Mouse (Mus musculus): ENCODE measurements at regions not wholly inside any gene's neighbourhood (a gene's known extent, or its start where the extent isn't known, plus 50 kb on each side); places are given as distances from the start of the nearest gene placed in this dataset.

GRCm38 (mm10) chr8:26750120-26750519 lies 227.0 kb upstream of the Zfp703 start:
- H3K4me2 ChIP-seq (replicated peaks; ENCODE audit: low read depth, low read length) = no peak overlapping the region
- no peaks in the 10 kb centered on the region for H3K36me3 ChIP-seq (ENCODE audit: control insufficient read depth, insufficient read depth, low read length)
- 94% methylated on average over 1 of the region's 1 CpGs for WGBS
- H3K27ac ChIP-seq (ENCODE audit: low read length) = no peak overlapping the region
- no peaks in the 10 kb centered on the region for H3K27me3 ChIP-seq (ENCODE audit: control insufficient read depth, insufficient read depth, low read length)
- H3K9me3 ChIP-seq (ENCODE audit: control insufficient read depth, low read depth, low read length) = no peaks in the 10 kb centered on the region
- no peak overlapping the region for H3K4me3 ChIP-seq (ENCODE audit: low read depth, low read length)
- 0 out of 2 replicates have a peak, but pooled peaks cover 11% of the 10 kb centered on the region for H3K4me1 ChIP-seq (ENCODE audit: control insufficient read depth, insufficient read depth, low read length)
- no peak overlapping the region for H3K9ac ChIP-seq (replicated peaks; ENCODE audit: low read depth, low read length)
- no peak for ATAC-seq (ENCODE audit: insufficient number of reproducible peaks, insufficient read depth, low FRiP score, low read depth)

- Histone ChIP-seq H3K27ac (ENCODE audit: low read length) (no peak overlapping the region), H3K27me3 (ENCODE audit: control insufficient read depth, insufficient read depth, low read length) (no peaks in the 10 kb centered on the region), H3K4me2 (replicated peaks; ENCODE audit: low read depth, low read length) (no peak overlapping the region), H3K36me3 (ENCODE audit: control insufficient read depth, insufficient read depth, low read length) (no peaks in the 10 kb centered on the region), H3K9me3 (ENCODE audit: control insufficient read depth, low read depth, low read length) (no peaks in the 10 kb centered on the region), H3K4me3 (ENCODE audit: low read depth, low read length) (no peak overlapping the region), H3K9ac (replicated peaks; ENCODE audit: low read depth, low read length) (no peak overlapping the region), H3K4me1 (ENCODE audit: control insufficient read depth, insufficient read depth, low read length) (0 out of 2 replicates have a peak, but pooled peaks cover 11% of the 10 kb centered on the region)
- 94% methylated on average over 5 of the region's 5 CpGs for WGBS
- no peak for ATAC-seq (ENCODE audit: insufficient number of reproducible peaks, insufficient read depth, low FRiP score, low read depth)
Measured at GRCm38 (mm10) chr8:26751651-26752050, 225.5 kb upstream of the Zfp703 start.

GRCm38 (mm10) chr8:26756452-26756851 lies 220.7 kb upstream of the Zfp703 start:
- H3K4me3 ChIP-seq (ENCODE audit: low read depth, low read length) = no peak overlapping the region
- no peaks in the 10 kb centered on the region for H3K36me3 ChIP-seq (ENCODE audit: control insufficient read depth, insufficient read depth, low read length)
- H3K4me1 ChIP-seq (ENCODE audit: control insufficient read depth, insufficient read depth, low read length) = no peaks in the 10 kb centered on the region
- H3K27ac ChIP-seq (ENCODE audit: low read length) = no peak overlapping the region
- no peaks in the 10 kb centered on the region for H3K27me3 ChIP-seq (ENCODE audit: control insufficient read depth, insufficient read depth, low read length)
- no peak overlapping the region for H3K4me2 ChIP-seq (replicated peaks; ENCODE audit: low read depth, low read length)
- peaks cover 5% of the 10 kb centered on the region; the same call in 1 of the 2 replicates for H3K9me3 ChIP-seq (ENCODE audit: control insufficient read depth, low read depth, low read length)
- no peak for ATAC-seq (ENCODE audit: insufficient number of reproducible peaks, insufficient read depth, low FRiP score, low read depth)
- H3K9ac ChIP-seq (replicated peaks; ENCODE audit: low read depth, low read length) = no peak overlapping the region
- 63% methylated on average over 2 of the region's 2 CpGs for WGBS

GRCm38 (mm10) chr8:26760726-26761125 lies 216.4 kb upstream of the Zfp703 start:
- Histone ChIP-seq H3K36me3 (ENCODE audit: control insufficient read depth, insufficient read depth, low read length) (no peaks in the 10 kb centered on the region), H3K27me3 (ENCODE audit: control insufficient read depth, insufficient read depth, low read length) (no peaks in the 10 kb centered on the region), H3K4me1 (ENCODE audit: control insufficient read depth, insufficient read depth, low read length) (no peaks in the 10 kb centered on the region), H3K9me3 (ENCODE audit: control insufficient read depth, low read depth, low read length) (peaks cover 8% of the 10 kb centered on the region; the same call in 1 of the 2 replicates), H3K4me3 (ENCODE audit: low read depth, low read length) (no peak overlapping the region), H3K27ac (ENCODE audit: low read length) (no peak overlapping the region), H3K4me2 (replicated peaks; ENCODE audit: low read depth, low read length) (no peak overlapping the region), H3K9ac (replicated peaks; ENCODE audit: low read depth, low read length) (no peak overlapping the region)
- WGBS = 97% methylated on average over 1 of the region's 1 CpGs
- no peak for ATAC-seq (ENCODE audit: insufficient number of reproducible peaks, insufficient read depth, low FRiP score, low read depth)

- H3K4me3 ChIP-seq (ENCODE audit: low read depth, low read length) = no peak overlapping the region
- H3K36me3 ChIP-seq (ENCODE audit: control insufficient read depth, insufficient read depth, low read length) = no peaks in the 10 kb centered on the region
- H3K27ac ChIP-seq (ENCODE audit: low read length) = no peak overlapping the region
- peaks cover 8% of the 10 kb centered on the region; the same call in 1 of the 2 replicates for H3K9me3 ChIP-seq (ENCODE audit: control insufficient read depth, low read depth, low read length)
- ATAC-seq (ENCODE audit: insufficient number of reproducible peaks, insufficient read depth, low FRiP score, low read depth) = peak; percentile 35; the same call in 1 of the 2 replicates
- 48% methylated on average over 16 of the region's 16 CpGs for WGBS
- H3K27me3 ChIP-seq (ENCODE audit: control insufficient read depth, insufficient read depth, low read length) = no peaks in the 10 kb centered on the region
- no peak overlapping the region for H3K4me2 ChIP-seq (replicated peaks; ENCODE audit: low read depth, low read length)
- H3K4me1 ChIP-seq (ENCODE audit: control insufficient read depth, insufficient read depth, low read length) = no peaks in the 10 kb centered on the region
- no peak overlapping the region for H3K9ac ChIP-seq (replicated peaks; ENCODE audit: low read depth, low read length)
Measured at GRCm38 (mm10) chr8:26762942-26763778, 214.0 kb upstream of the Zfp703 start.

GRCm38 (mm10) chr8:26768474-26769229 lies 208.5 kb upstream of the Zfp703 start:
- Histone ChIP-seq H3K4me1 (ENCODE audit: control insufficient read depth, insufficient read depth, low read length) (peaks cover 13% of the 10 kb centered on the region; the same call in 1 of the 2 replicates), H3K36me3 (ENCODE audit: control insufficient read depth, insufficient read depth, low read length) (no peaks in the 10 kb centered on the region), H3K4me3 (ENCODE audit: low read depth, low read length) (no peak overlapping the region), H3K4me2 (replicated peaks; ENCODE audit: low read depth, low read length) (no peak overlapping the region), H3K27ac (ENCODE audit: low read length) (no peak overlapping the region), H3K9me3 (ENCODE audit: control insufficient read depth, low read depth, low read length) (no peaks in the 10 kb centered on the region; the same call in 1 of the 2 replicates), H3K27me3 (ENCODE audit: control insufficient read depth, insufficient read depth, low read length) (no peaks in the 10 kb centered on the region), H3K9ac (replicated peaks; ENCODE audit: low read depth, low read length) (no peak overlapping the region)
- 83% methylated on average over 10 of the region's 10 CpGs for WGBS
- no peak for ATAC-seq (ENCODE audit: insufficient number of reproducible peaks, insufficient read depth, low FRiP score, low read depth)

GRCm38 (mm10) chr8:26770424-26770886 lies 206.7 kb upstream of the Zfp703 start:
- Histone ChIP-seq H3K9ac (replicated peaks; ENCODE audit: low read depth, low read length) (no peak overlapping the region), H3K4me3 (ENCODE audit: low read depth, low read length) (no peak overlapping the region; the same call in 1 of the 2 replicates), H3K4me1 (ENCODE audit: control insufficient read depth, insufficient read depth, low read length) (peaks cover 13% of the 10 kb centered on the region; the same call in 1 of the 2 replicates), H3K36me3 (ENCODE audit: control insufficient read depth, insufficient read depth, low read length) (no peaks in the 10 kb centered on the region), H3K27ac (ENCODE audit: low read length) (no peak overlapping the region), H3K4me2 (replicated peaks; ENCODE audit: low read depth, low read length) (peak overlapping the region; percentile 35), H3K27me3 (ENCODE audit: control insufficient read depth, insufficient read depth, low read length) (no peaks in the 10 kb centered on the region), H3K9me3 (ENCODE audit: control insufficient read depth, low read depth, low read length) (no peaks in the 10 kb centered on the region; the same call in 1 of the 2 replicates)
- peak; percentile 46; the same call in 1 of the 2 replicates for ATAC-seq (ENCODE audit: insufficient number of reproducible peaks, insufficient read depth, low FRiP score, low read depth)
- WGBS = 12% methylated on average over 16 of the region's 16 CpGs

GRCm38 (mm10) chr8:26778917-26779537 lies 198.1 kb upstream of the Zfp703 start:
- Histone ChIP-seq H3K27ac (ENCODE audit: low read length) (no peak overlapping the region), H3K4me1 (ENCODE audit: control insufficient read depth, insufficient read depth, low read length) (no peaks in the 10 kb centered on the region), H3K36me3 (ENCODE audit: control insufficient read depth, insufficient read depth, low read length) (no peaks in the 10 kb centered on the region), H3K9me3 (ENCODE audit: control insufficient read depth, low read depth, low read length) (no peaks in the 10 kb centered on the region), H3K27me3 (ENCODE audit: control insufficient read depth, insufficient read depth, low read length) (no peaks in the 10 kb centered on the region), H3K4me2 (replicated peaks; ENCODE audit: low read depth, low read length) (no peak overlapping the region), H3K9ac (replicated peaks; ENCODE audit: low read depth, low read length) (no peak overlapping the region), H3K4me3 (ENCODE audit: low read depth, low read length) (no peak overlapping the region)
- ATAC-seq (ENCODE audit: insufficient number of reproducible peaks, insufficient read depth, low FRiP score, low read depth) = no peak
- 52% methylated on average over 10 of the region's 10 CpGs for WGBS

All from stomach, embryonic 14.5 days (tissue).